Comparison of ENCODE assay signal across 13 mouse cellular contexts in the genomic region with DNA sequence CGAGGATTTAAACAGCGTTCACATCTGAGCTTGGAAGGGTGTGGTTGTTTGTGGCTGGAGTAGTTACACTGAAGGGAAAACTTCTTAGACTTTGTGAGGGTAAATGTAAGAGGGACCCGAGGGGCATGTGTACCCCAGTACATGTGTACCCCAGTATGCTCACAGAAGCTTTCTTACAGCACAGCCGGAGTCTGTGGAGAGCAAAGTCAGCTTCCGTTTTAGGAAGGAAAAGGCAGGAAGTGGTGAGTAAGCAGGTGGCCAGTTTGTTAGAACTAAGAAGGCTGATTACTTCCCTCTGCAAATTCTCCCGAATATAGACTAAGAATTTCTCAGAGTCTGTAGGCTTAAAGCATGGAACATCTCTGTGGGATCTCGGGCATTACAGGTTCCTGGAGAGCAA. TPM values are rescaled to one million over a fixed set of nuclear protein-coding genes. Genes with fewer than 3 reads are reported as not detected.
DNase-seq lines count a peak whose midpoint lies in the region; ATAC-seq and TF ChIP-seq lines count a peak whose summit lies in the region.
"Had no signal": no experiment of that assay in that cellular context is flagged by ENCODE, and none has a peak within 500 bp of the region (broad histone marks: within the 10 kb centered on the region; RNA-seq: fewer than 3 reads in every experiment).

No protein-coding gene starts in this region.

- intact Hi-C loops in gastrocnemius, adult 2 months (cut with DNase I), result no loop called here

- H3K4me3 ChIP-seq in gastrocnemius, adult 2 months, result no peak overlapping the region
- no peak overlapping the region for H3K4me3 ChIP-seq in hindbrain, embryonic 13.5 days
- H3K4me3 ChIP-seq in neural tube, embryonic 15.5 days (replicated peaks), result no peak overlapping the region
- H3K4me3 ChIP-seq: embryonic facial prominence, embryonic 15.5 days; heart, embryonic 13.5 days; midbrain, embryonic 12.5 days had no signal

- TF ChIP-seq CTCF in gastrocnemius, adult 2 months (IDR thresholded peaks at IDR 0.05), result no peak

- no peak overlapping the region for H3K27ac ChIP-seq in gastrocnemius, adult 2 months
- no peak overlapping the region for H3K27ac ChIP-seq in hindbrain, embryonic 13.5 days
- no peak overlapping the region for H3K27ac ChIP-seq in neural tube, embryonic 15.5 days (replicated peaks)
- H3K27ac ChIP-seq: embryonic facial prominence, embryonic 15.5 days; heart, embryonic 13.5 days; midbrain, embryonic 12.5 days had no signal

- no peaks in the 10 kb centered on the region for H3K4me1 ChIP-seq in hindbrain, embryonic 13.5 days (replicated peaks)
- H3K4me1 ChIP-seq in neural tube, embryonic 15.5 days, result no peaks in the 10 kb centered on the region
- H3K4me1 ChIP-seq: embryonic facial prominence, embryonic 15.5 days; heart, embryonic 13.5 days; midbrain, embryonic 12.5 days had no signal

- H3K9me3 ChIP-seq in hindbrain, embryonic 13.5 days, result no peaks in the 10 kb centered on the region
- no peaks in the 10 kb centered on the region for H3K9me3 ChIP-seq in neural tube, embryonic 15.5 days (replicated peaks)
- H3K9me3 ChIP-seq: embryonic facial prominence, embryonic 15.5 days; heart, embryonic 13.5 days; midbrain, embryonic 12.5 days had no signal

- H3K36me3 ChIP-seq in hindbrain, embryonic 13.5 days, result no peaks in the 10 kb centered on the region
- H3K36me3 ChIP-seq in neural tube, embryonic 15.5 days, result no peaks in the 10 kb centered on the region
- H3K36me3 ChIP-seq: embryonic facial prominence, embryonic 15.5 days; heart, embryonic 13.5 days; midbrain, embryonic 12.5 days had no signal

- no peak overlapping the region for H3K9ac ChIP-seq in hindbrain, embryonic 13.5 days
- H3K9ac ChIP-seq in neural tube, embryonic 15.5 days (replicated peaks), result no peak overlapping the region
- H3K9ac ChIP-seq: embryonic facial prominence, embryonic 15.5 days; heart, embryonic 13.5 days; midbrain, embryonic 12.5 days had no signal

- H3K4me2 ChIP-seq in hindbrain, embryonic 13.5 days, result no peak overlapping the region
- H3K4me2 ChIP-seq in neural tube, embryonic 15.5 days, result no peak overlapping the region
- H3K4me2 ChIP-seq: embryonic facial prominence, embryonic 15.5 days; heart, embryonic 13.5 days; midbrain, embryonic 12.5 days had no signal

- peak; percentile 76 for DNase-seq in 416B (ENCODE audit: low read depth)
- DNase-seq in natural killer cell, adult 2 months (ENCODE audit: low spot score in 2 of 2), result peak; percentile 4 to 19
- no peak for DNase-seq in gastrocnemius, adult 2 months
- DNase-seq: adrenal gland, postnatal 10 days; cerebellum, adult 9-10 months; spleen, adult 18-20 months had no signal

- peak; percentile 93 for ATAC-seq in CD4-positive, CD25-positive, alpha-beta regulatory T cell, adult 4 months
- peak; percentile 95 for ATAC-seq in inflammation-experienced regulatory T-cells, adult 6 months
- no peak for ATAC-seq in hindbrain, embryonic 13.5 days (ENCODE audit: low FRiP score)
- no peak for ATAC-seq in neural tube, embryonic 15.5 days (ENCODE audit: low FRiP score)

- 53% methylated on average over 7 of the region's 7 CpGs for WGBS in hindbrain, embryonic 13.5 days
- WGBS in neural tube, embryonic 15.5 days, result 66% methylated on average over 7 of the region's 7 CpGs

- no peaks in the 10 kb centered on the region for H3K27me3 ChIP-seq in hindbrain, embryonic 13.5 days
- no peaks in the 10 kb centered on the region for H3K27me3 ChIP-seq in neural tube, embryonic 15.5 days (replicated peaks)
- H3K27me3 ChIP-seq: embryonic facial prominence, embryonic 15.5 days; heart, embryonic 13.5 days; midbrain, embryonic 12.5 days had no signal

RNA-seq across cellular contexts. Expression of gene Agps, which starts 8.2 kb away (rescaled TPM):
- polyA plus RNA-seq in CD4-positive, CD25-positive, alpha-beta regulatory T cell, adult 4 months (2017; shearing (Covaris generic)), result 10 to 100 TPM; 19.7 to 23.0 TPM
- 10 to 100 TPM; 17.6 to 25.3 (median 18.5) TPM for polyA plus RNA-seq in inflammation-experienced regulatory T-cells, adult 6 months (2017; shearing (Covaris generic))
- 10 to 100 TPM; 17.7 to 25.4 TPM for total RNA-seq in gastrocnemius, adult 2 months (2021)
- 32.8 and 32.9 TPM in 2 replicates for polyA plus RNA-seq in hindbrain, embryonic 13.5 days (2015; fragmentation: Nextera tagmentation; extraction: Ambion mirVana)
- polyA plus RNA-seq in neural tube, embryonic 15.5 days (2015; fragmentation: Nextera tagmentation; extraction: Ambion mirVana), result 27.8 and 29.0 TPM in 2 replicates

Comparison
In these comparisons a context has a peak if more than half of its experiments do, and no peak if none do; other contexts are left out.
1. ATAC-seq: peak in CD4-positive, CD25-positive, alpha-beta regulatory T cell, adult 4 months (single experiment) and inflammation-experienced regulatory T-cells, adult 6 months (single experiment); none in hindbrain, embryonic 13.5 days (single experiment) and neural tube, embryonic 15.5 days (single experiment).